Mouse (Mus musculus) intestine, embryonic 16.5 days (tissue): ENCODE measurements at regions not wholly inside any gene's neighbourhood (a gene's known extent, or its start where the extent isn't known, plus 50 kb on each side); places are given as distances from the start of the nearest gene placed in this dataset.

Experiments used
- ATAC-seq: fragments of 200-750 bp; cut with Nextera tagmentation; 2 replicates; pipeline ENCODE4 v1.8.0; 2017; ENCODE audit warnings: moderate TSS enrichment, moderate library complexity
- H3K27ac ChIP-seq: fragments of 300-500 bp; sonication (generic); 2 replicates; pipeline ENCODE4 v1.5.1; 2014; ENCODE audit warnings: mild to moderate bottlenecking, low read length
- H3K27me3 ChIP-seq: fragments of 300-500 bp; sonication (generic); replicated peaks from 2 replicates; pipeline ENCODE4 v1.6.1; 2014; ENCODE audit warnings: low read length, control low read depth, mixed read lengths; ENCODE audit not compliant: control insufficient read depth, insufficient read depth
- H3K36me3 ChIP-seq: fragments of 300-500 bp; sonication (generic); 2 replicates; pipeline ENCODE4 v1.6.1; 2014; ENCODE audit warnings: low read length, control low read depth; ENCODE audit not compliant: control insufficient read depth, insufficient read depth
- H3K4me1 ChIP-seq: fragments of 300-500 bp; sonication (generic); 2 replicates; pipeline ENCODE4 v1.6.1; 2014; ENCODE audit warnings: low read length, control low read depth, mixed read lengths; ENCODE audit not compliant: control insufficient read depth, insufficient read depth
- H3K4me2 ChIP-seq: fragments of 300-500 bp; sonication (generic); 2 replicates; pipeline ENCODE4 v1.6.1; 2014; ENCODE audit warnings: low read depth, low read length, control low read depth
- H3K4me3 ChIP-seq: fragments of 300-500 bp; sonication (generic); 2 replicates; pipeline ENCODE4 v1.5.1; 2014; ENCODE audit warnings: mild to moderate bottlenecking, low read length
- H3K9ac ChIP-seq: fragments of 300-500 bp; sonication (generic); 2 replicates; pipeline ENCODE4 v1.6.1; 2014; ENCODE audit warnings: low read depth, low read length
- H3K9me3 ChIP-seq: fragments of 300-500 bp; sonication (generic); 2 replicates; pipeline ENCODE4 v1.6.1; 2016; ENCODE audit warnings: low read length, control low read depth; ENCODE audit not compliant: control insufficient read depth
- WGBS: fragments of 180-500 bp; shearing (Covaris S2); extraction: QIAGEN DNeasy Blood & Tissue Kit; methylation state at CpG from one replicate; pipeline ENCODE4 v1.1.7; 2014; 5-methylcytosine and 5-hydroxymethylcytosine counted together

- no peaks in the 10 kb centered on the region for H3K4me1 ChIP-seq
- 66% methylated on average over 8 of the region's 8 CpGs for WGBS
- no peak overlapping the region for H3K27ac ChIP-seq
- H3K27me3 ChIP-seq = no peaks in the 10 kb centered on the region
- H3K9me3 ChIP-seq = no peaks in the 10 kb centered on the region
- ATAC-seq = no peak
- no peak overlapping the region for H3K4me2 ChIP-seq
- H3K36me3 ChIP-seq = no peaks in the 10 kb centered on the region
- H3K9ac ChIP-seq = no peak overlapping the region
- no peak overlapping the region for H3K4me3 ChIP-seq
These were observed 207.3 kb upstream of the Vegfc start for GRCm38 (mm10) chr8:53869997-53870596.

- H3K4me1 ChIP-seq = no peaks in the 10 kb centered on the region
- H3K27me3 ChIP-seq = no peaks in the 10 kb centered on the region
- no peak overlapping the region for H3K27ac ChIP-seq
- H3K4me3 ChIP-seq = no peak overlapping the region
- 50% methylated on average over 4 of the region's 4 CpGs for WGBS
- ATAC-seq = no peak
- H3K4me2 ChIP-seq = no peak overlapping the region
- no peaks in the 10 kb centered on the region for H3K9me3 ChIP-seq
- no peaks in the 10 kb centered on the region for H3K36me3 ChIP-seq
- H3K9ac ChIP-seq = no peak overlapping the region
These were observed 205.3 kb upstream of the Vegfc start for GRCm38 (mm10) chr8:53872033-53872619.

GRCm38 (mm10) chr8:53878846-53879245 lies 198.6 kb upstream of the Vegfc start:
- Histone ChIP-seq H3K9ac (no peak overlapping the region), H3K27me3 (no peaks in the 10 kb centered on the region), H3K36me3 (no peaks in the 10 kb centered on the region), H3K4me2 (no peak overlapping the region), H3K4me1 (no peaks in the 10 kb centered on the region), H3K4me3 (no peak overlapping the region), H3K27ac (no peak overlapping the region), H3K9me3 (no peaks in the 10 kb centered on the region)
- 81% methylated on average over 7 of the region's 7 CpGs for WGBS
- no peak for ATAC-seq

DNA sequence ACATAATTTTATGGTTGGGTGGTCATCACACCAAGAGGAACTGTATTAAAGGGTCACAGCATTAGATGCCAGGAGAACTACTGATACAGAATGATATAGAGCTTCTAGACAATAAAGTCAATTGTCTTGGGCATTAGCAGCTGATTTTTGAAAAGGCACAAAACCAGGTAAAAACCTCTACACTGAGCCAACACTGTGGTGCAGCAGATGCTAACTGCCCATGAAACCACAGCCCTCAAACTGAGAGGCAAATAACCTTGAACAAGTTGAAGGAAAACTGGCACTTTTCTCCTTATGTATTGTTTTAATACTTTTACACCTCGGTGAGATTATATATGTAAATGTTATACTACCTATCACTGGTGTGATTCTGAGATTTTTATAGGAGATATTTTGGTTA lies 195.9 kb upstream of the Vegfc start:
- ATAC-seq = no peak
- no peak overlapping the region for H3K9ac ChIP-seq
- no peaks in the 10 kb centered on the region for H3K4me1 ChIP-seq
- H3K36me3 ChIP-seq = no peaks in the 10 kb centered on the region
- 70% methylated on average over 1 of the region's 1 CpGs for WGBS
- H3K9me3 ChIP-seq = no peaks in the 10 kb centered on the region
- no peak overlapping the region for H3K27ac ChIP-seq
- no peaks in the 10 kb centered on the region for H3K27me3 ChIP-seq
- no peak overlapping the region for H3K4me3 ChIP-seq
- H3K4me2 ChIP-seq = no peak overlapping the region

GRCm38 (mm10) chr8:53892205-53892710 lies 185.1 kb upstream of the Vegfc start:
- Histone ChIP-seq H3K27me3 (no peaks in the 10 kb centered on the region), H3K9me3 (no peaks in the 10 kb centered on the region), H3K4me2 (no peak overlapping the region), H3K4me1 (no peaks in the 10 kb centered on the region), H3K9ac (no peak overlapping the region), H3K4me3 (no peak overlapping the region), H3K36me3 (no peaks in the 10 kb centered on the region), H3K27ac (no peak overlapping the region)
- WGBS = 74% methylated on average over 4 of the region's 4 CpGs
- no peak for ATAC-seq

- Histone ChIP-seq H3K4me3 (no peak overlapping the region), H3K4me1 (no peaks in the 10 kb centered on the region), H3K36me3 (no peaks in the 10 kb centered on the region), H3K9me3 (no peaks in the 10 kb centered on the region), H3K27me3 (no peaks in the 10 kb centered on the region), H3K9ac (no peak overlapping the region), H3K27ac (no peak overlapping the region), H3K4me2 (no peak overlapping the region)
- WGBS = 54% methylated on average over 3 of the region's 3 CpGs
- ATAC-seq = no peak
These were observed 184.6 kb upstream of the Vegfc start for GRCm38 (mm10) chr8:53892770-53893169.

DNA sequence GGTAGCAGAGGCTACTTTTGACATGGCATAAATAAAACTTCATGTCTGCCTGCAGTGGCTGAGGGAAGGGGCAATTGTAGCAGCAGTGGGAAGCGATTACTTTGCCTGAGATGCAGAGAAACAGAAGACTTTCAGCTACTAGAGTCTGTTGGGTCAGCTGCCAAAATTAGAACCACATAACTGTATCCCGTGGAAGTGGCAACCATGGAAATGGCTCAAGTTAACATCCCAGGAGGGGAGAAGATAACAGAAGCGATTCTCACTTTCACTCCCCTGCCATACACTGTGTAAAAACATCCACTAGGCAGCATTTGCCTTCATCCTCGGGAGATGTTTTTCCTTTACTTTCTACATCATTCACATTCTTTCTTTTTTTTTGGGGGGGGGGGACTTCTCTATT lies 155.1 kb upstream of the Vegfc start:
- Histone ChIP-seq H3K36me3 (no peaks in the 10 kb centered on the region), H3K9me3 (0 out of 2 replicates have a peak, but pooled peaks cover 2% of the 10 kb centered on the region), H3K9ac (no peak overlapping the region), H3K4me2 (no peak overlapping the region), H3K4me1 (no peaks in the 10 kb centered on the region), H3K27ac (no peak overlapping the region), H3K27me3 (no peaks in the 10 kb centered on the region), H3K4me3 (no peak overlapping the region)
- no peak for ATAC-seq
- WGBS = 81% methylated on average over 4 of the region's 4 CpGs

DNA sequence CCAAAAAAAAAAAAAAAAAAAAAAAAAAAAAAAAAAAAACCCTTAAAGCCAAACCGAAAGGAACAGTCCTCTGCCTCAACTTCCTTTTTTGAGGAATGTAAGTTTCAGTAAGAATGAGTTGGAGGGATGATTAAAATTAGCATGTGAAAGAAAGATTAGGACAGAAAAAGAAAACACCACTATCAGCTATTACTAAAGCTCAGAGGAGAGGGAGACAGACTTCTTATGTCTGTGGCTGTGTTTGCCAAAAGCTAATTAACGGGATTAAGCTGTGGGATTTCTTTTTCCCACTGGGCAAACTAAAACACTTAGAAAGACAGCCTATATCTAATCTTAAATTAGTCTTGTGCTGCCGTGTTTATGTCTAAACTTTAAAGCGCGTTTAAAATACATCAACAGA lies 146.7 kb upstream of the Vegfc start:
- H3K9ac ChIP-seq = no peak overlapping the region
- no peak overlapping the region for H3K4me3 ChIP-seq
- H3K4me1 ChIP-seq = no peaks in the 10 kb centered on the region
- H3K9me3 ChIP-seq = no peaks in the 10 kb centered on the region
- no peak for ATAC-seq
- H3K36me3 ChIP-seq = no peaks in the 10 kb centered on the region
- H3K27ac ChIP-seq = no peak overlapping the region
- WGBS = 38% methylated on average over 5 of the region's 5 CpGs
- no peaks in the 10 kb centered on the region for H3K27me3 ChIP-seq
- no peak overlapping the region for H3K4me2 ChIP-seq

- ATAC-seq = no peak
- Histone ChIP-seq H3K4me3 (no peak overlapping the region), H3K27me3 (no peaks in the 10 kb centered on the region), H3K9ac (no peak overlapping the region), H3K27ac (no peak overlapping the region), H3K9me3 (no peaks in the 10 kb centered on the region), H3K4me1 (no peaks in the 10 kb centered on the region), H3K4me2 (no peak overlapping the region), H3K36me3 (no peaks in the 10 kb centered on the region)
These were observed 139.0 kb upstream of the Vegfc start for GRCm38 (mm10) chr8:53938392-53938791.

- no peak overlapping the region for H3K4me2 ChIP-seq
- 73% methylated on average over 1 of the region's 1 CpGs for WGBS
- ATAC-seq = no peak
These were observed 137.9 kb upstream of the Vegfc start for GRCm38 (mm10) chr8:53939519-53939918.

More at GRCm38 (mm10) chr8:53939519-53939918, 137.9 kb upstream of the Vegfc start:
- Histone ChIP-seq H3K27me3 (no peaks in the 10 kb centered on the region), H3K9me3 (no peaks in the 10 kb centered on the region), H3K36me3 (no peaks in the 10 kb centered on the region), H3K9ac (no peak overlapping the region), H3K27ac (no peak overlapping the region), H3K4me3 (no peak overlapping the region), H3K4me1 (no peaks in the 10 kb centered on the region)
